Mouse (Mus musculus) frontal cortex, postnatal 14 days (tissue): ENCODE measurements around the gene Prtn3.

Source experiments
- DNase-seq, 2 experiments: peaks; one replicate each; pipeline ENCODE4 v3.0.0; 2022; ENCODE audit warnings: low spot score in 2 of 2

Gene Prtn3

DNA sequence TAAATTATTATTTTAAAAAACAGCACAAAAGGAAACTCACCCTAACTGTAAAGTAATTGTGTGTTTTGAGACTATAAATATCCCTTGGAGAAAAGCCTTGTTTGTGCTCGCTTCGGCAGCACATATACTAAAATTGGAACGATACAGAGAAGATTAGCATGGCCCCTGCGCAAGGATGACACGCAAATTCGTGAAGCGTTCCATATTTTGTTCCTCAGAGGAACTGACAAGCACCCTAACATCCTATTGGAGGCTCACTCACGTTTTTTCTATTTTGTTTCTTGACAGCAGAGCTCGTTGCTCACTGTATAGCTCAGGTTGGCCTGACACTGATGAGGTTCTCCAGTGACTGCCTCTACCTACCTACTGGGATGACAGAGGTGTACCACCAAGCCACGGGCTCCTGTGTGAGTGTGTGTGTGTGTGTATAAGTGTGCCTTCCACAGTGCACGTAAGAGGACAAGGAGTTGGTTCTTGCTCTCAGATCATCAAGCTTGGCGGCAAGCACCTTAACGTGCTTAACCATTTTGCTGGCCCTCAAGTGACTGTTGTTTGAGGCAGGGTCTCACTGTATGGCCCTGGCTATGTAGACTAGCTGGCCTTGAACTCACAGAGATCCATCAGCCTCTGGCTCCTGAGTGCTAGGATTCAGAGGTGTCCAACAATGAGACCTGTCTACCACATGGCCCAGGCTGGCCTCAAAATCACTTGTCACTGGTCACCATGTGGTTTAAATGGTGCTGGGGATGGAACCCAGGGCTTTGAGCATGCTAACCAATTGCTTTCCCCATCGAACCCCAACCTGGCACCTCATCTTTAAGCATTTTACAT is 35.0 kb downstream of the Prtn3 start:
- peak in 1 of 2 experiments; percentile 47 for DNase-seq

- DNase-seq, result no peak
These were observed 36.3 kb downstream of the Prtn3 start, which contains the start of gene Gm26602 for GRCm38 (mm10) chr10:79910556-79910955. TSS of gene Gm26602 (plus strand) at chr10:79910856.

- DNase-seq, result no peak
These were observed 38.1 kb downstream of the Prtn3 start for GRCm38 (mm10) chr10:79912412-79912811.

GRCm38 (mm10) chr10:79914131-79914947 is 40.1 kb downstream of the Prtn3 start:
- no peak for DNase-seq

- DNase-seq, result no peak
These were observed 40.8 kb downstream of the Prtn3 start for GRCm38 (mm10) chr10:79914948-79915596.

DNA sequence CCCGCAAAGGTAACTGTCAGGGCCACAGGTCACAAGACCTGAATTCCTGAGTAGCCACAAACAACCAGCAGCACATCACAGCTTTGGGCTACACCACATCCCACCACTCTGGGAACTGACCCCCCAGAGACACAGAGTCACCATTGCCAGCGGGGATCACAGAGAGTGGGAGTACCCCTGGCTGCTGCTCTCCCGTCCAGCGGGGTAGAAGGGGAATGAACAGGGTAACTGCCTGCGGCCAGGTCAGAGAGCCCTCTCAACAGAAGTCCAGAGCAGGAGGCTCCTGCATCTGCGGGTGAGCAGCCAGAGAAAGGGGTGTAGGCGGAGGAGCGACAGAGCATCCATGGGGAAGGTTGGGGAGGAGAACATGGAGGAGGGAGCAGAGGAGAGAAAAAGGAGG is 41.8 kb downstream of the Prtn3 start:
- DNase-seq, result no peak

DNA sequence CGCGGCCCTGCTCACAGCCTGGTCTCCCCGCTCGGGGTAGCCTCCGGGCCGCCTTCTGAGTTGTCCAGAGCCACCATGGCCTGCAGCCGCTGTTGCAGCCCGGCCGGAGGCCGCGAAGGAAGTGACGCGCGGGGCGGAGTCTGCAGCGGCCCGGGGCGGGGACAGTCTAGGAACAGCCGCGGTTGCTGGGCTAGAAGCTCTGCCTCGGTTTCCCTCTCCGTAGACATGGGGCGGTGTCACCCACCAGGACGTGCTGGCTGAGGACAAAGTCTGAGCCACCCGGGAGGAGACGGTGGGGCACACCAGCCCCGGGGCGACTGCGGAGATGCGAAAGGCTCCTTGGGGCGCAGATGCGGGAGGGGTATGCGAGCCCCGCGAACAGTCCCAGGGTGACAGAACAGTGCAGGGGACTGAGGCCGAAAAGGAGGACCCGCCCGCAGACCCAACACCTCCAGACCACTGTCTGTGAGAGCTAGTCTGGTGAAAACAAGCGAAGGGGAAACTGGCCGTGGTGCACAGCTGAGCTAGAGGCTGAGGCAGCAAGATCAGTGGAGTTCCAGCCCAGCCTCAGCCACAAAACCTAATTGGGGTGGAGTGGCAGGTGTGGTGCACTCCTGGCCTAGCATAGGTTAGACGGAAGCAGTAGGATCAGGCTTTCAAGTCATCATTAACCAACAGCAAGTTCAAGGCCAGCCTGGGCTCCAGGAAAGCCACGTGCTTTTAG is 42.7 kb downstream of the Prtn3 start, which contains the start of gene Kiss1r:
Gene Kiss1r, plus strand, starts transcription at position 164 of the 724 bp plus-strand sequence.
- DNase-seq, result peak; percentile 56 to 80

- no peak for DNase-seq
These were observed 43.3 kb downstream of the Prtn3 start for GRCm38 (mm10) chr10:79917532-79918100.

GRCm38 (mm10) chr10:79918231-79919078 is 44.2 kb downstream of the Prtn3 start:
- DNase-seq, result no peak

DNA sequence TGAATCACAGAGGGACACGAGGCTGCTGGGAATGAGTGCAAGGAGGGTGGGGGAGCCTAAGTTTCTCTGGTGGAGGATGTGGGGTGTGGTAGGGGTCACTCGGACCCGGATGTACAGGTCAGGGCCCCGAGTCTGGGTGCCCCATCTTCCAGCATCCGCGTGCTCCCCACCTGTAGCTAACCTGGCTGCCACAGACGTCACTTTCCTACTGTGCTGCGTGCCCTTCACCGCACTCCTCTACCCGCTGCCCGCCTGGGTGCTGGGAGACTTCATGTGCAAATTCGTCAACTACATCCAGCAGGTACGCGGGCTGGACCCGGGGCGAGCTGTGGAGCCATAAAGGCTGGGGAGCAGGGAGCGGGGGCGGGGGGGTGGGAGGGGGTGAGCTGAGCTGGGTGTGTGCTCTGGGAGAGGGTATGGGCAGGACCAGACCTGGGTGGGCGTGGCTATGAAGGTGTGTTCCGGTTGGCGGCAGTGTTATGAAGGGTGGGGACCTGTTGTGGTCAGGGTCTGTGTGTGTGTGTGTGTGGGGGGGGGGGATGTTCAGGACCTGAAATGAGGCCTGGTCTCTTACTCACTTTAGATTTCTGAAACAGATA is 45.1 kb downstream of the Prtn3 start:
- no peak for DNase-seq

GRCm38 (mm10) chr10:79920056-79920890 is 46.0 kb downstream of the Prtn3 start:
- no peak for DNase-seq

DNA sequence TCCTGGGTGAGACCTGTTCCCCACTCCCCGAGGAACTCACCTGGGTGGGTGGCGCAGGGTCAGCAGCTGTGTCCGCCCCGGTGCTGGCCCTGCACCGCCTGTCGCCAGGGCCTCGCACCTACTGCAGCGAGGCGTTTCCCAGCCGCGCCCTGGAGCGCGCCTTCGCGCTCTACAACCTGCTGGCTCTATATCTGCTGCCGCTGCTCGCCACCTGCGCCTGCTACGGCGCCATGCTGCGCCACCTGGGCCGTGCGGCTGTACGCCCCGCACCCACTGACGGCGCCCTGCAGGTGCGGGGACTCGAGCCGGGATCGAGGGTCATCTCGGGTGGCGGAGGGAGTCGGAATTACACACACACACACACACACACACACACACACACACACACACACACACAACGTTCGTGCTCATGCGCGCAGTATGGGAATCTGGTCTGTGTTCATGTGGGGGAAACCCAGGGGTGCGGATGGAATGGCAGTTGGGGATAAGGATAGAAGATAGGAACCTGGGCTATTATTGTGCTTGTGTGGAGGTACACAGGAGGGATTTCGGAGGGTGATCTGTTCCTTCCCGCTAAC is 46.8 kb downstream of the Prtn3 start, which contains the start of gene R3hdm4:
Gene R3hdm4, minus strand, starts transcription at position 251 of the 578 bp plus-strand sequence.
- no peak for DNase-seq

DNA sequence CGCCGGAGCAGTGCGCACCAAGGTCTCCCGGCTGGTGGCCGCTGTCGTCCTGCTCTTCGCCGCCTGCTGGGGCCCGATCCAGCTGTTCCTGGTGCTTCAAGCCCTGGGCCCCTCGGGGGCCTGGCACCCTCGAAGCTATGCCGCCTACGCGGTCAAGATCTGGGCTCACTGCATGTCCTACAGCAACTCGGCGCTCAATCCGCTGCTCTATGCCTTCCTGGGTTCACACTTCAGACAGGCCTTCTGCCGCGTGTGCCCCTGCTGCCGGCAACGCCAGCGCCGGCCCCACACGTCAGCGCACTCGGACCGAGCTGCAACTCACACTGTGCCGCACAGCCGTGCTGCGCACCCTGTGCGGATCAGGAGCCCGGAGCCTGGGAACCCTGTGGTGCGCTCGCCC is 47.3 kb downstream of the Prtn3 start:
- no peak for DNase-seq

DNA sequence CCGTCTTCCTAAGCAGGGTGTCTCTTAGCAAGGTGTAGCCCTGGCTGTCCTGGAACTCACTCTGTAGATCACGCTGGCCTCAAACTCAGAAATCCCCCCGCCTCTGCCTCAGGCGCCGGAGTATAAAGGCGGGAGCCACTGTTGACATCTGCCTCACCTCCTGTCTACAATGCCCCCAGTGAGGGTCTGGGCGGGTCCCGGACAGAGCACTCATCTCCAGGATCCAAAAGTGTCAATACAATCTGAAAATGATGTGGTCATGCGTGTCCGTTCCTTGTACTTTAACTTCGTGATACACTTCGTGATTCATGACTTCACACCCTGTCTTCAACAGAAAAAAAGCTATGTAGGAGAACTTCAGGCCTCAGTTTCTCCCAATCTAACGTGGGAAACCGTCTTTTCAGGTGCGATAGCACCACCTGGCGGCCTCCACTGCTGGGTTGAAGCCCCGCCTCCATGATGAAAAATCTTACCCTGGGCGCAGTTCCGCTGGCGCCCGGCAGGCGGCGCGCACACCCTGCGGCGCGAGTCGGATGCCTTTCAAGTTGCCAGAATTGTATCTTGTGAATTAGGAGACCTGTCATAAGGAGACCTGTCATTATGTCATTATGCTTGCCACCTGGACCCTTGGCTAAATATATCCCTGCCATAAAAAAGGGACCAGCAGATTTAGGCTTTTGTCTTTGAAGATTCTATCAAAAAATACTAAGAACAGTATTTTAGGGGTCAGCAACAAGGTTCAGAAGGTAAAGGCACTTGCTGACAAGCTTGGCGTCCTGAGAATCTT is 50.9 kb downstream of the Prtn3 start:
- peak; percentile 87 to 95 for DNase-seq

- DNase-seq, result no peak
These were observed 51.7 kb downstream of the Prtn3 start for GRCm38 (mm10) chr10:79925785-79926490.

- peak; percentile 77 to 79 for DNase-seq
These were observed 52.4 kb downstream of the Prtn3 start, which contains the start of gene Arid3a for GRCm38 (mm10) chr10:79926491-79927323. TSS of gene Arid3a (plus strand) at chr10:79927043.
